Mouse (Mus musculus) midbrain, embryonic 14.5 days (tissue): Measurements from ENCODE around the gene Wdr35. TPM values are rescaled to one million over a fixed set of nuclear protein-coding genes. Genes with fewer than 3 reads are reported as not detected.

ENCODE experiments used
- ATAC-seq: fragments of 200-750 bp; cut with Nextera tagmentation; 2 replicates; pipeline ENCODE4 v1.8.0; 2017; ENCODE audit warnings: moderate number of reproducible peaks, moderate library complexity; ENCODE audit not compliant: low FRiP score, low TSS enrichment
- DNase-seq: peaks from one replicate; pipeline ENCODE4 v3.0.0-alpha.2; 2015
- H3K27ac ChIP-seq: fragments of 300-500 bp; sonication (generic); replicated peaks from 2 replicates; pipeline ENCODE4 v1.5.1; 2014; ENCODE audit warnings: mild to moderate bottlenecking, low read depth, low read length, moderate library complexity
- H3K27me3 ChIP-seq: fragments of 300-500 bp; sonication (generic); 2 replicates; pipeline ENCODE4 v1.6.1; 2014; ENCODE audit warnings: low read length, control low read depth, mixed read lengths; ENCODE audit not compliant: control insufficient read depth, insufficient read depth
- H3K36me3 ChIP-seq: fragments of 300-500 bp; sonication (generic); 2 replicates; pipeline ENCODE4 v1.6.1; 2014; ENCODE audit warnings: low read length, control low read depth; ENCODE audit not compliant: control insufficient read depth, insufficient read depth
- H3K4me1 ChIP-seq: fragments of 300-500 bp; sonication (generic); 2 replicates; pipeline ENCODE4 v1.6.1; 2014; ENCODE audit warnings: mild to moderate bottlenecking, antibody characterized with exemption, low read length, control low read depth; ENCODE audit not compliant: control insufficient read depth, insufficient read depth
- H3K4me2 ChIP-seq: fragments of 300-500 bp; sonication (generic); 2 replicates; pipeline ENCODE4 v1.6.1; 2014; ENCODE audit warnings: mild to moderate bottlenecking, low read length, moderate library complexity
- H3K4me3 ChIP-seq: fragments of 300-500 bp; sonication (generic); replicated peaks from 2 replicates; pipeline ENCODE4 v1.5.1; 2014; ENCODE audit warnings: low read depth, low read length
- H3K9ac ChIP-seq: fragments of 300-500 bp; sonication (generic); replicated peaks from 2 replicates; pipeline ENCODE4 v1.6.1; 2014; ENCODE audit warnings: mild to moderate bottlenecking, low read length, moderate library complexity
- H3K9me3 ChIP-seq: fragments of 300-500 bp; sonication (generic); 2 replicates; pipeline ENCODE4 v1.6.1; 2016; ENCODE audit warnings: low read length, control low read depth, mixed read lengths; ENCODE audit not compliant: control insufficient read depth
- WGBS: fragments of 180-500 bp; shearing (Covaris S2); extraction: QIAGEN DNeasy Blood & Tissue Kit; methylation state at CpG from one replicate; pipeline ENCODE4 v1.1.7; 2014; 5-methylcytosine and 5-hydroxymethylcytosine counted together
- polyA plus RNA-seq: library from polyadenylated mRNA; unstranded; fragments of >200 nt; fragmentation: Nextera tagmentation; extraction: Ambion mirVana; gene quantifications from 2 replicates; pipeline ENCODE4 v1.2.1, GENCODE M21; 2014

The Wdr35 gene
- polyA plus RNA-seq, 1 experiment from 2014 or later, result 22.2 TPM

GRCm38 (mm10) chr12:8941131-8941615 lies 32.5 kb upstream of the Wdr35 start:
- DNase-seq (no peak), ATAC-seq (no peak)
- no peak overlapping the region for H3K9ac ChIP-seq
- WGBS, result 73% methylated on average over 4 of the region's 4 CpGs
- no peaks in the 10 kb centered on the region for H3K4me1 ChIP-seq
- no peaks in the 10 kb centered on the region for H3K9me3 ChIP-seq
- H3K36me3 ChIP-seq, result peaks cover 33% of the 10 kb centered on the region
- no peak overlapping the region for H3K4me2 ChIP-seq
- no peak overlapping the region for H3K27ac ChIP-seq
- H3K27me3 ChIP-seq, result no peaks in the 10 kb centered on the region
- no peak overlapping the region for H3K4me3 ChIP-seq

- no peaks in the 10 kb centered on the region for H3K9me3 ChIP-seq
- DNase-seq, result no peak
- no peak overlapping the region for H3K4me2 ChIP-seq
- peaks cover 27% of the 10 kb centered on the region for H3K36me3 ChIP-seq
- no peaks in the 10 kb centered on the region for H3K4me1 ChIP-seq
- no peak for ATAC-seq
- H3K27ac ChIP-seq, result no peak overlapping the region
- no peak overlapping the region for H3K9ac ChIP-seq
- no peak overlapping the region for H3K4me3 ChIP-seq
- no peaks in the 10 kb centered on the region for H3K27me3 ChIP-seq
- 83% methylated on average over 4 of the region's 4 CpGs for WGBS
Observed at GRCm38 (mm10) chr12:8941699-8942392, 31.8 kb upstream of the Wdr35 start.

GRCm38 (mm10) chr12:8947163-8947562 lies 26.5 kb upstream of the Wdr35 start:
- DNase-seq (no peak), ATAC-seq (no peak)
- Histone ChIP-seq H3K4me3 (no peak overlapping the region), H3K4me2 (peak overlapping the region; percentile 96), H3K36me3 (no peaks in the 10 kb centered on the region), H3K9ac (no peak overlapping the region), H3K4me1 (peaks cover 9% of the 10 kb centered on the region; the same call in 1 of the 2 replicates), H3K27ac (no peak overlapping the region), H3K27me3 (peaks cover 8% of the 10 kb centered on the region; the same call in 1 of the 2 replicates), H3K9me3 (no peaks in the 10 kb centered on the region)
- WGBS, result 62% methylated on average over 9 of the region's 9 CpGs

- Histone ChIP-seq H3K9me3 (no peaks in the 10 kb centered on the region), H3K9ac (peak within 1 kb of the TSS; percentile 55), H3K4me3 (peak within 1 kb of the TSS; percentile 43), H3K36me3 (no peaks in the 10 kb centered on the region), H3K4me1 (peaks cover 9% of the 10 kb centered on the region; the same call in 1 of the 2 replicates), H3K27me3 (peaks cover 8% of the 10 kb centered on the region; the same call in 1 of the 2 replicates), H3K4me2 (peak within 1 kb of the TSS; percentile 96), H3K27ac (no peak within 1 kb of the TSS)
- 1% methylated on average over 42 of the region's 42 CpGs for WGBS
- DNase-seq (peak; percentile 73), ATAC-seq (peak; percentile 67)
Observed at GRCm38 (mm10) chr12:8947714-8948464, 25.8 kb upstream of the Wdr35 start, which contains the start of gene Matn3. Matn3 (plus strand) TSS chr12:8947929.

- Histone ChIP-seq H3K27ac (no peak overlapping the region), H3K9me3 (no peaks in the 10 kb centered on the region), H3K36me3 (no peaks in the 10 kb centered on the region), H3K4me3 (no peak overlapping the region), H3K4me2 (no peak overlapping the region), H3K4me1 (peaks cover 2% of the 10 kb centered on the region; the same call in 1 of the 2 replicates), H3K9ac (no peak overlapping the region), H3K27me3 (peaks cover 5% of the 10 kb centered on the region; the same call in 1 of the 2 replicates)
- ATAC-seq (no peak), DNase-seq (no peak)
- WGBS, result 60% methylated on average over 10 of the region's 10 CpGs
Observed at GRCm38 (mm10) chr12:8953136-8953535, 20.6 kb upstream of the Wdr35 start.

- WGBS, result 52% methylated on average over 9 of the region's 9 CpGs
- no peak for DNase-seq
Observed at GRCm38 (mm10) chr12:8954161-8954561, 19.5 kb upstream of the Wdr35 start.

GRCm38 (mm10) chr12:8961607-8962316 lies 11.9 kb upstream of the Wdr35 start:
- ATAC-seq (no peak), DNase-seq (no peak)
- Histone ChIP-seq H3K4me3 (no peak overlapping the region), H3K4me1 (peaks cover 5% of the 10 kb centered on the region; the same call in 1 of the 2 replicates), H3K4me2 (no peak overlapping the region), H3K27ac (no peak overlapping the region), H3K27me3 (no peaks in the 10 kb centered on the region), H3K9me3 (no peaks in the 10 kb centered on the region), H3K9ac (no peak overlapping the region), H3K36me3 (no peaks in the 10 kb centered on the region)
- 59% methylated on average over 9 of the region's 9 CpGs for WGBS

More at GRCm38 (mm10) chr12:8954161-8954561, 19.5 kb upstream of the Wdr35 start:
- H3K4me2 ChIP-seq, result no peak overlapping the region
- no peaks in the 10 kb centered on the region for H3K9me3 ChIP-seq
- H3K9ac ChIP-seq, result no peak overlapping the region
- H3K36me3 ChIP-seq, result no peaks in the 10 kb centered on the region
- no peaks in the 10 kb centered on the region for H3K4me1 ChIP-seq
- no peak overlapping the region for H3K27ac ChIP-seq
- H3K4me3 ChIP-seq, result no peak overlapping the region
- H3K27me3 ChIP-seq, result no peaks in the 10 kb centered on the region
- ATAC-seq, result no peak

- no peak overlapping the region for H3K27ac ChIP-seq
- no peaks in the 10 kb centered on the region for H3K9me3 ChIP-seq
- H3K27me3 ChIP-seq, result no peaks in the 10 kb centered on the region
- H3K4me1 ChIP-seq, result 0 out of 2 replicates have a peak, but pooled peaks cover 3% of the 10 kb centered on the region
- WGBS, result 50% methylated on average over 9 of the region's 9 CpGs
- H3K4me2 ChIP-seq, result no peak overlapping the region
- H3K4me3 ChIP-seq, result no peak overlapping the region
- DNase-seq (no peak), ATAC-seq (no peak)
- H3K36me3 ChIP-seq, result no peaks in the 10 kb centered on the region
- H3K9ac ChIP-seq, result no peak overlapping the region
Observed at GRCm38 (mm10) chr12:8969828-8970227, 3.9 kb upstream of the Wdr35 start.
